Mouse (Mus musculus): Measurements from ENCODE around the gene Lkaaear1. TPM values are rescaled to one million over a fixed set of nuclear protein-coding genes. Genes with fewer than 3 reads are reported as not detected.

Lkaaear1 gene
- polyA plus RNA-seq, 1 experiment from 2014 or later: not detected

DNA sequence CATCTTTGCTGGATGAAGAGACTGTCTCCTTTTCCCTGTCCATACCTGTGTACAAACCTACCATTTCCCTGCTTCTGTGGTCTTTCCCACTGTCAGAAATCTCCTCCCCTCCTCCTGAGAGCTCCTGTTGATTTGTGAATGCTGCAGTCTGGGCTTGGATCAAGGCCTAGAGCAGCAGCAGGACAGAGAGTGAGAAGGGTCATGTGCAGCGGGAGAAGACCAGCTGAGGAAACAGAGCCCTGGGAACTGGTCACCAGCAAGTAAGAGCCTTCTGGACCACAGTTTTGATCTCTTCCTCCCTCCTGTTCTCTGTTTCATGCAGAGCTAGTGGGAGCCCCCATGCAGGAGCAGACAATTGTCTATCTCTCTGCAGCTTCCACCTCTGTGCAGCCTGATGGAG, 2.5 kb downstream of the Lkaaear1 start:
- Histone ChIP-seq H3K27ac (replicated peaks) (no peak overlapping the region), H3K4me1 (peaks cover 21% of the 10 kb centered on the region), H3K4me3 (no peak overlapping the region), H3K9ac (replicated peaks) (no peak overlapping the region), H3K9me3 (no peaks in the 10 kb centered on the region), H3K4me2 (replicated peaks) (no peak overlapping the region), H3K27me3 (no peaks in the 10 kb centered on the region), H3K36me3 (no peaks in the 10 kb centered on the region)
- ATAC-seq (replicated peaks): no peak
- WGBS: 73% methylated on average over 1 of the region's 1 CpGs

DNA sequence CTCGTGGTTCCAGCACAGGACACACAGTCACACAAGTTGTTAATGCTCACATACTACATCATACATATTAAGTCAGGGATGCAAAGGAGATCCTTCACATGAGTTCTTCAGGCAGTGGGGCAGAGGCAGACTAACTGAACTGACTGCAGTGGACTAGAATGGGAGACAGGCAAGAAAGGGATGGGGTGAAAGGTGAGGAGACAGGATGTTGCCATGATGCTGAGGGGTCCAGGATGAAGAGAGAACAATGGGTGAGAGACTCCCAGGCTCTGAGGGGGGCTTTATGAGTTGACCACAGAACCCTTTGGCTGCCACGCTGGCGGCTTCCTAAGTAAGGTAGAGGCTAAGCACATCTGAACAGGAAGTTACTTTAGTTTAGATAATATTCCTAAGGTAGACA, 3.7 kb downstream of the Lkaaear1 start:
- no peak for ATAC-seq (replicated peaks)
- no peaks in the 10 kb centered on the region for H3K36me3 ChIP-seq
- WGBS: 87% methylated on average over 3 of the region's 3 CpGs

DNA sequence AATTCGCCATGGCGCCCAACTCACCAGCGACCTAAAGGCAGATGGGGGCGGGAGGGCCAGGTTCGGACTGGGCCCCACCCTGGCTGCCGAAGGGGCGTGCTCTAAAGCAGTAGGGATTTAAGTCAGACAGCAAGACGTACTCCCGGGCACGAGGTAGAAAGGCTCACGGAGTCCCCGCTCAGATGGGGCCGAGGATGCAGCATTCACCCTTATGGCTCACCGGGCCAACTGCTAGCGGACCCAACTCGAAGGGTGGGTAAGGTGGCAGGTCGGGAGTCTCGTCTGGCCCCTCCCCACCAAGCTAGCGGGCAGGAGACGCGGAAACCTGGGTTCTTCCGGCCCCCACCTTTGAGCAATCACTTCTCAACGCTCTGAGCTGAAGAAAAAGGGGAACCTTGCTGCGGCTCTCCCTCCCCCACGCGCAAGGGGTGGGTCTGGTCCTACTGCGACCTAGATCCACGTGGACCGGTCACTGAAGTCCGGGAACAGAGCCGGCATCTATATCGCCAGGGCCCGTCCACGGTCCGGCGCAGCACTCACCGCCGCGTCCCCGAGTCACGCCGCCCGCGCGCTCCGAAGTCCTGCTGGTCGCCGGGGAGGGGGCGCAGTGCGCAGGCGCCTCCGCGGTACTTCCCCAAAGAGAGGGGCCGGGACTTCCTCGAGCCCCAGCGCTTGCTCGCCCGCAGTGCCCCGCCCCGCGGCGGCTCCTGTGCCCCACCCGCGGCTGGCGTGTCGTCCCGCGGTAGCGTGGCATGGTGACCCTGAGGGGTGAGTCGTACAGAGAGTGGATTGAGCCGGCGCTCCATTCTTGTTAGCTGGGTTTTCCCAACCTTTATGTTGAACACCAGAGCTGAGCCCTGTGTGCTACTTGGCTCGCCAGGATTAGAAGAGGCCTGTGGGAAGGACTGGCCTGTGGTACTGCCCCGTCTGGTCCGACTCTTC, 4.6 kb downstream of the Lkaaear1 start, which contains the start of gene Rgs19:
TSS of gene Rgs19 (minus strand) at position 639 of the 942 bp plus-strand sequence.
- under 1% methylated on average over 73 of the region's 75 CpGs for WGBS
- peak within 1 kb of the TSS; percentile 79 for H3K4me2 ChIP-seq (replicated peaks)

More for the DNA sequence above, 3.7 kb downstream of the Lkaaear1 start:
- Histone ChIP-seq H3K4me3 (peak overlapping the region; percentile 67; the same call in 1 of the 2 replicates), H3K9ac (replicated peaks) (no peak overlapping the region), H3K27ac (replicated peaks) (no peak overlapping the region), H3K4me2 (replicated peaks) (0 out of 2 replicates have a peak overlapping the region, but pooled peaks have one; percentile 79), H3K9me3 (no peaks in the 10 kb centered on the region), H3K4me1 (peaks cover 21% of the 10 kb centered on the region), H3K27me3 (no peaks in the 10 kb centered on the region)

DNA sequence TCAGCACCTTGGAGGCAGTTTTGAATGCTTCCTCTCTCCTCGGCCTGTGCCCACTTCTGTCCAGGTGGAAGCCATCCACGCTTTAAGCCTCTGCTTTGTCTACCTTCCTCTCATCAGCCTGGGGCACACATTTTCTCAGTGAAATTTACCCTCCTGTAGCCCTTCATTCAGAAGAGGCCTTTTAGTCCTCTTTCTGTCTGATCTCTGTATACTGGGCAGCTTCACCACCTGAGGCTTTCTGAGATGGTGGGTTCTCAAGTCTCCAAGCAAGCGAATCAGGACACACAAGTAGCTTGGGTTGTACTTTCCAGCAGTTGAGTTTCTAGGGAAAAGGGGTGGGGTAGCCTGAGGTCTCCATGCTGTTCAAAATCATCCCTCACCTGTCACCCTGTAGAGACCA, 5.9 kb downstream of the Lkaaear1 start:
- H3K4me2 ChIP-seq (replicated peaks): peak overlapping the region; percentile 79
- 81% methylated on average over 3 of the region's 3 CpGs for WGBS
- no peaks in the 10 kb centered on the region for H3K9me3 ChIP-seq
- 0 out of 2 replicates have a peak overlapping the region, but pooled peaks have one; percentile 67 for H3K4me3 ChIP-seq
- H3K9ac ChIP-seq (replicated peaks): no peak overlapping the region
- no peak for ATAC-seq (replicated peaks)
- no peak overlapping the region for H3K27ac ChIP-seq (replicated peaks)
- peaks cover 14% of the 10 kb centered on the region for H3K36me3 ChIP-seq
- peaks cover 21% of the 10 kb centered on the region for H3K4me1 ChIP-seq
- H3K27me3 ChIP-seq: no peaks in the 10 kb centered on the region

More for the DNA sequence above, 4.6 kb downstream of the Lkaaear1 start, which contains the start of gene Rgs19:
- ATAC-seq (replicated peaks): peak; percentile 80
- H3K4me3 ChIP-seq: peak within 1 kb of the TSS; percentile 67
- H3K9ac ChIP-seq (replicated peaks): peak within 1 kb of the TSS; percentile 70
- no peaks in the 10 kb centered on the region for H3K27me3 ChIP-seq
- H3K36me3 ChIP-seq: peaks cover 6% of the 10 kb centered on the region; the same call in 1 of the 2 replicates
- H3K4me1 ChIP-seq: peaks cover 21% of the 10 kb centered on the region
- H3K27ac ChIP-seq (replicated peaks): peak within 1 kb of the TSS; percentile 25
- no peaks in the 10 kb centered on the region for H3K9me3 ChIP-seq

DNA sequence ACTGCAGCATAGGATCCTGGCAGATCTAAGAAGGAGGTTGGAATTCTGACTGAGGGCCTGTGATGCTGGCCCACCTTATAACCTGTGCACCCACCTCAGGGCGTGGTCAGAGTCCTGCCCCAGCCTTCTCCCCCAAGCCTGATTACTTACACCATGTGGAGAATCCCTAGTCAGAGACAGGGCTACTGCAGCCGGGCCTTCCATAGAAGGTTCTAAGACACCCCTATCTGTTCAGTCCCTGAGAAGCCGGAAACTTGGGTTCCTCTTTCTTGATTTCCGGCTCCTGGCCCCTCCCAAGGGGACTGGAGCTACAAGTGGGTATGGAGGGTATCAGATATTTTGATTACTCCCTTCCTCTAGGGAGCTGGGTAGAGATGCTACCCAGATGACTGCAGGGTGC, 6.7 kb downstream of the Lkaaear1 start:
- WGBS: 91% methylated on average over 4 of the region's 4 CpGs
- H3K27ac ChIP-seq (replicated peaks): no peak overlapping the region

DNA sequence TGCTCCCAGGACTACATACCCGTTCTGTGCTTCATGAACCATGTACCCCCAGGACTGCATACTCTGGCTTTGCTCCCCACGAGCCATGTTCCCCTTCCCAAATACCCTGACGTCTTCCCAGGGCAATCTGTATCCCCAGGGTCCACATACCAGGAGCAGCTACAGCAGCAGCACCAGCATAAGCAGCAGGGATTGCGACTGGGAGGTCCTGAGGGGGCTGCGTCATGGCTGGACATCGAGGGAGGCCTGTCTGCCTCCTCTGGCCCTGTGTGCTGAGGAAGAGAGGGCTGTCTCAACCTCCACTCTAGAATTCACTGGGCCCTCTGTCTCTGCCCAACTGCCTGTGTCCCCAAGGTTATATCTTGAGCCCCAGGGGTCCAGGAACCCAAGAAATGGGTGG, 7.2 kb downstream of the Lkaaear1 start:
- no peak overlapping the region for H3K4me3 ChIP-seq
- no peaks in the 10 kb centered on the region for H3K9me3 ChIP-seq
- no peak overlapping the region for H3K27ac ChIP-seq (replicated peaks)
- peaks cover 21% of the 10 kb centered on the region for H3K4me1 ChIP-seq
- WGBS: 90% methylated on average over 6 of the region's 6 CpGs
- no peaks in the 10 kb centered on the region for H3K27me3 ChIP-seq
- no peak overlapping the region for H3K4me2 ChIP-seq (replicated peaks)
- H3K9ac ChIP-seq (replicated peaks): no peak overlapping the region
- no peak for ATAC-seq (replicated peaks)
- H3K36me3 ChIP-seq: peaks cover 25% of the 10 kb centered on the region

More for the DNA sequence above, 6.7 kb downstream of the Lkaaear1 start:
- Histone ChIP-seq H3K4me2 (replicated peaks) (no peak overlapping the region), H3K4me1 (peaks cover 21% of the 10 kb centered on the region), H3K36me3 (peaks cover 21% of the 10 kb centered on the region), H3K9ac (replicated peaks) (no peak overlapping the region), H3K27me3 (no peaks in the 10 kb centered on the region), H3K4me3 (no peak overlapping the region), H3K9me3 (no peaks in the 10 kb centered on the region)
- no peak for ATAC-seq (replicated peaks)

DNA sequence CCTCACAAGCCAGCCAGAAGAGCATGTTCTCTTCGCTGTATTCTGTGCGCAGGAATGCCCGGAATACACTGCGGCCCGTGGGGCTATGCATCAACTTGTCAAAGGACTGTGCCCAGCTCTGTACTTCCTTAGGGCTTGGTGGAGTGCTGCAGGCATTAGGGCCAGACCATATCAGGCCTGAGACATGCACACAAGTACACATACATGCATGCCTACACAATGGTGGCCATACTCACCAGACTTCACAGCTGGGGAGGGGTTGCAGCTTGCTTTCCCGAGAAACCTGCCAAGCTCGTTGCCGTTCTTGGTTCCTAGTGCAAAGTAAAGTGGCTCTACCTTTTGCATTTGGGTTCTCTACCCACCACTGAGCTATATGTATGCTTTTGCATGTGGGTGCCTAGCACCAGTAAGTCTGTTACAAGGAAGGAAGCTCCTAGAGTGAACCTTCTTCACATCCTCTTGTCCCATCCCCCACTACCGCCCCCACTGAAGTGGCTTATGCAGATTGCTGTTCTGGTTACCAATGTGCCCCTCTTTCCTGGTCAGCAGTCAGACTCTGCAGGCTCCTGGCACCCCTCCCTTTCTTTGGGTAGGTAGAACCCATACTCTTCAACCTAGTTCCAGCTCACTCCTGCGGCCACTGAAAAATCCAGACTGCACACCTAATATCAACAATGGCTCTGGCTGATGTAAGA, 8.6 kb downstream of the Lkaaear1 start:
- WGBS: 91% methylated on average over 10 of the region's 10 CpGs
- no peak for ATAC-seq (replicated peaks)
- H3K27me3 ChIP-seq: no peaks in the 10 kb centered on the region
- H3K9ac ChIP-seq (replicated peaks): no peak overlapping the region
- H3K9me3 ChIP-seq: no peaks in the 10 kb centered on the region
- peaks cover 29% of the 10 kb centered on the region for H3K36me3 ChIP-seq
- no peak overlapping the region for H3K27ac ChIP-seq (replicated peaks)
- peaks cover 21% of the 10 kb centered on the region for H3K4me1 ChIP-seq
- no peak overlapping the region for H3K4me3 ChIP-seq
- H3K4me2 ChIP-seq (replicated peaks): no peak overlapping the region

DNA sequence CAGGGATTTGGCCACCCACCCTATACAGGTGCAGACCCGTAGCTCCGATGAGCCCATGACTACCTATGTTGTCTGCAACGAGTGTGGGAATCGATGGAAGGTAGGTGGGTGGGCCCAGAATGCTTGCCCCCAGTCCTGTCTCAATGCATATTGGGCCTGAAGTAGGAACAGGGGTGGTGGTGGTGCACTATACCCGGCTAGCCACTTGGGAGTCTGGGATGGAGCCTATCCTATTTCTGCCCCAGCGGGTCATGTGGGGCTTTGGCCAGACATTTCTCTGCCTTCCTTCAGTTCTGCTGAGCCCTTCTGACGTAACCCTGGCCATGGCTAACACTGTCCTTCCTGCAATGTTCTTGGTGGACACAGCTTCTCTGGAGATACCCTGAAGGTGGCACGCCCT, 10.7 kb downstream of the Lkaaear1 start:
- WGBS: 93% methylated on average over 8 of the region's 8 CpGs

DNA sequence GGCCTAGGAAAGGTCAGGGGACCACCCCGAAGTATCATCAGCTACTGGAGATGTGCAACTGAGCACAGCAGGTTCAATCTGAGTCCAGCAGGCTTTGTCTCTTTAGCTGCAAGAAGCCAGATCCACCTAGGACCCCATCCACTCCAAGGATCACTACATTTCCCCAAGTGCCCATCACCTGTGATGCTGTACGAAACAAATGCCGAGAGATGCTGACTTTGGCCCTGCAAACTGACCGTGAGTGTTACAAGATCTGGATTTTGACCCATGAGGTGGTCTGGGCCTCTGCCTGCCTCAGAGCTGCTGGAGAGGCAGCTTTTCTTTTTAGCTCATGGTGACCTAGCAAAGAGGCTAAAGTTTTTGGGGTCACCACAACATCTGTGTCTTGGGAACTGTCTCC, 12.6 kb downstream of the Lkaaear1 start:
- ATAC-seq (replicated peaks): no peak
- Histone ChIP-seq H3K9ac (replicated peaks) (no peak overlapping the region), H3K4me3 (no peak overlapping the region), H3K36me3 (peaks cover 31% of the 10 kb centered on the region), H3K27me3 (no peaks in the 10 kb centered on the region), H3K27ac (replicated peaks) (no peak overlapping the region), H3K9me3 (no peaks in the 10 kb centered on the region), H3K4me2 (replicated peaks) (no peak overlapping the region), H3K4me1 (peaks cover 10% of the 10 kb centered on the region)
- WGBS: 96% methylated on average over 4 of the region's 4 CpGs

More for the DNA sequence above, 10.7 kb downstream of the Lkaaear1 start:
- peaks cover 31% of the 10 kb centered on the region for H3K36me3 ChIP-seq
- no peak for ATAC-seq (replicated peaks)
- no peaks in the 10 kb centered on the region for H3K27me3 ChIP-seq
- no peak overlapping the region for H3K9ac ChIP-seq (replicated peaks)
- no peak overlapping the region for H3K4me2 ChIP-seq (replicated peaks)
- H3K9me3 ChIP-seq: no peaks in the 10 kb centered on the region
- peaks cover 7% of the 10 kb centered on the region for H3K4me1 ChIP-seq
- H3K4me3 ChIP-seq: no peak overlapping the region
- H3K27ac ChIP-seq (replicated peaks): no peak overlapping the region

DNA sequence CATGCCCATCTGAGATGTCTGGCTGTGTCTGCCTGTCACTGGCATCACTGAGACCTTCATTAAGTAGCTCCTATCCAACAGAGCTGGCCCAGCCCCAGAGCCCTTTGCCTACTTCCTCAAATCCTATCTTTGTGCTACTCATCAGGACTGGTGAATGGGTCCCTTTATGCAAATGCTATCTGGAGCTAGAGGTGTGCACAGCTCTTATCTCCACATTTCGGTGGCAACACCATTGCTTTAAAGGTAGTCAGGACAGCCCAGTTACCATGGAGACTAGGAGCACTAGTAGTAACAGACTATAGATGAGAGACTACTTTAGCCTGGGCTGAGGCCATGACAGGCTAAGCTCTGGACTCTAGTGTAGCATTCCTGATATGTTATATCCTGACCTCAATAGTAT, 13.5 kb downstream of the Lkaaear1 start:
- Histone ChIP-seq H3K9me3 (no peaks in the 10 kb centered on the region), H3K4me2 (replicated peaks) (no peak overlapping the region), H3K27me3 (no peaks in the 10 kb centered on the region), H3K27ac (replicated peaks) (no peak overlapping the region), H3K36me3 (peaks cover 31% of the 10 kb centered on the region), H3K4me1 (peaks cover 15% of the 10 kb centered on the region), H3K9ac (replicated peaks) (no peak overlapping the region), H3K4me3 (no peak overlapping the region)
- no peak for ATAC-seq (replicated peaks)
- WGBS: 95% methylated on average over 1 of the region's 1 CpGs

DNA sequence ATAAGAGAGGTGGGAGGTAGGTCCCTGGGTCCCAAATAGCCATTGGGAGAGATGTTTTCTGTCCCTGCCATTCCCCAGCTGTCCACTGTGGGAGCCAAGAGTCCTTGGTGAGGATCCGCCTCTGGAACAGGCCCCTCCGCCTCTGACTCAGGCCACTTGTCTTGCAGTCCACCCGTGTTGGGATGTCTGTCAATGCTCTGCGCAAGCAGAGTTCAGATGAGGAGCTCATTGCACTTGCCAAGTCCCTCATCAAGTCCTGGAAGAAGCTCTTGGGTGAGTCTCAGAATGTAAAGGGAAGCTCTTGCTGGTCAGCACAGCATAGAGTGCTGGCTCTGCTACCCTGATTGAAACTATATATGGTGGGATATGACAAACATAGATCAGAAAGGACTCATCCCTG, 14.9 kb downstream of the Lkaaear1 start:
- H3K27ac ChIP-seq (replicated peaks): no peak overlapping the region
- H3K4me1 ChIP-seq: peaks cover 20% of the 10 kb centered on the region
- H3K4me2 ChIP-seq (replicated peaks): no peak overlapping the region
- ATAC-seq (replicated peaks): no peak
- peaks cover 24% of the 10 kb centered on the region for H3K36me3 ChIP-seq
- 68% methylated on average over 4 of the region's 4 CpGs for WGBS
- H3K27me3 ChIP-seq: no peaks in the 10 kb centered on the region
- H3K9me3 ChIP-seq: no peaks in the 10 kb centered on the region
- no peak overlapping the region for H3K9ac ChIP-seq (replicated peaks)
- H3K4me3 ChIP-seq: no peak overlapping the region

DNA sequence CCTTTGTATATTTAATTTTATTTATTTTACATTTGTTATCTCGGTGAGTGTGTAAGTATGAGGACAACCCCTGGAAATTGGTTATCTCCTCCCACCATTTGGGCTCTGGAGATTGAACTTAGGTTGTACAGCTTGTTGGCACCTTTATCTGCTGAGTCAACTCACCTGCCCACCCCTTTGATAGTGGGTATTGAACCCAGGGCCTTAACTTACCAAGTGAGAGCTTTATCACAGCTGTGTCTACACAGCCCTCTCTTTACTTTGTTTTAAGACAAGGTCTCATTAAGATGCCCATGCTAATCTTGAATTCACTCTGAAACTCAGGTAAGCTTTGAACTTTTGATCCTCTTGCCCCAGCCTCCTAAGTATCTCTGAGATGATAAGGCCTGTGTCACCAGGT, 16.3 kb downstream of the Lkaaear1 start:
- no peak overlapping the region for H3K4me2 ChIP-seq (replicated peaks)
- H3K9me3 ChIP-seq: no peaks in the 10 kb centered on the region
- H3K9ac ChIP-seq (replicated peaks): no peak overlapping the region
- peaks cover 20% of the 10 kb centered on the region for H3K4me1 ChIP-seq
- no peak overlapping the region for H3K27ac ChIP-seq (replicated peaks)
- no peak for ATAC-seq (replicated peaks)
- no peaks in the 10 kb centered on the region for H3K27me3 ChIP-seq
- peaks cover 15% of the 10 kb centered on the region for H3K36me3 ChIP-seq
- 97% methylated on average over 1 of the region's 1 CpGs for WGBS
- H3K4me3 ChIP-seq: no peak overlapping the region
